17 mouse cellular contexts compared by ENCODE assay signal in genomic region chr17:5490351-5490750, GRCm38 (mm10). TPM values are rescaled to one million over a fixed set of nuclear protein-coding genes. Genes with fewer than 3 reads are reported as not detected.
DNase-seq lines count a peak whose midpoint lies in the region; ATAC-seq lines count a peak whose summit lies in the region.
"Had no signal": no experiment of that assay in that cellular context is flagged by ENCODE, and none has a peak within 500 bp of the region (broad histone marks: within the 10 kb centered on the region; RNA-seq: fewer than 3 reads in every experiment).

No protein-coding gene starts in this region.

- H3K27ac ChIP-seq in forebrain, embryonic 15.5 days (replicated peaks), result peak overlapping the region; percentile 99; the same call in 1 of the 2 replicates
- no peak overlapping the region; the same call in 1 of the 2 replicates for H3K27ac ChIP-seq in forebrain, embryonic 16.5 days (ENCODE audit: low read length)
- H3K27ac ChIP-seq in liver, embryonic 11.5 days (ENCODE audit: low read depth, low read length), result no peak overlapping the region
- 0 out of 2 replicates have a peak overlapping the region, but pooled peaks have one; percentile 90 for H3K27ac ChIP-seq in midbrain, embryonic 10.5 days (replicated peaks)
- peak overlapping the region; percentile 93 for H3K27ac ChIP-seq in neural tube, embryonic 15.5 days (replicated peaks)
- H3K27ac ChIP-seq: heart, embryonic 15.5 days; limb, embryonic 12.5 days; lung, embryonic 15.5 days had no signal

- peaks cover 27% of the 10 kb centered on the region for H3K4me1 ChIP-seq in forebrain, embryonic 15.5 days
- H3K4me1 ChIP-seq in forebrain, embryonic 16.5 days (replicated peaks; ENCODE audit: control insufficient read depth, insufficient read depth, low read length), result peaks cover 21% of the 10 kb centered on the region
- H3K4me1 ChIP-seq in liver, embryonic 11.5 days (replicated peaks; ENCODE audit: control insufficient read depth, insufficient read depth, low read length), result peaks cover 9% of the 10 kb centered on the region
- H3K4me1 ChIP-seq in midbrain, embryonic 10.5 days, result peaks cover 28% of the 10 kb centered on the region
- peaks cover 34% of the 10 kb centered on the region for H3K4me1 ChIP-seq in neural tube, embryonic 15.5 days

- no peak for DNase-seq in liver, embryonic 11.5 days (ENCODE audit: low spot score)
- DNase-seq in liver, result no peak
- DNase-seq in midbrain, embryonic 10.5 days (ENCODE audit: low spot score), result no peak
- DNase-seq in lung, postnatal 14 days, result no peak
- DNase-seq: adrenal gland, postnatal 25 days; cerebellum, adult 8-10 months; heart, adult 18-20 months had no signal

- no peaks in the 10 kb centered on the region for H3K27me3 ChIP-seq in forebrain, embryonic 15.5 days
- 0 out of 2 replicates have a peak, but pooled peaks cover 3% of the 10 kb centered on the region for H3K27me3 ChIP-seq in forebrain, embryonic 16.5 days (replicated peaks; ENCODE audit: control insufficient read depth, insufficient read depth, low read length)
- peaks cover 2% of the 10 kb centered on the region; the same call in 1 of the 2 replicates for H3K27me3 ChIP-seq in liver, embryonic 11.5 days (replicated peaks; ENCODE audit: control insufficient read depth, insufficient read depth, low read length)
- H3K27me3 ChIP-seq in midbrain, embryonic 10.5 days (ENCODE audit: low read depth, poor library complexity, severe bottlenecking), result peaks cover 34% of the 10 kb centered on the region
- no peaks in the 10 kb centered on the region for H3K27me3 ChIP-seq in neural tube, embryonic 15.5 days (replicated peaks)

- no peak overlapping the region for H3K4me2 ChIP-seq in forebrain, embryonic 15.5 days (replicated peaks)
- H3K4me2 ChIP-seq in forebrain, embryonic 16.5 days (ENCODE audit: low read length), result no peak overlapping the region; the same call in 1 of the 2 replicates
- H3K4me2 ChIP-seq in liver, embryonic 11.5 days, result peak overlapping the region; percentile 100; the same call in 1 of the 2 replicates
- peak overlapping the region; percentile 77 for H3K4me2 ChIP-seq in neural tube, embryonic 15.5 days

- H3K9me3 ChIP-seq in forebrain, embryonic 15.5 days, result no peaks in the 10 kb centered on the region
- H3K9me3 ChIP-seq in forebrain, embryonic 16.5 days (ENCODE audit: control insufficient read depth, low read length), result no peaks in the 10 kb centered on the region
- 0 out of 2 replicates have a peak, but pooled peaks cover 2% of the 10 kb centered on the region for H3K9me3 ChIP-seq in liver, embryonic 11.5 days (ENCODE audit: control insufficient read depth, low read length)
- H3K9me3 ChIP-seq in midbrain, embryonic 10.5 days (replicated peaks), result no peaks in the 10 kb centered on the region
- no peaks in the 10 kb centered on the region for H3K9me3 ChIP-seq in neural tube, embryonic 15.5 days (replicated peaks)
- H3K9me3 ChIP-seq: embryonic facial prominence, embryonic 12.5 days; forebrain, embryonic 10.5 days; heart, embryonic 15.5 days; kidney, embryonic 15.5 days; limb, embryonic 12.5 days; lung, embryonic 15.5 days had no signal

- H3K36me3 ChIP-seq in forebrain, embryonic 15.5 days, result no peaks in the 10 kb centered on the region
- H3K36me3 ChIP-seq in forebrain, embryonic 16.5 days (ENCODE audit: control insufficient read depth, insufficient read depth), result no peaks in the 10 kb centered on the region
- H3K36me3 ChIP-seq in liver, embryonic 11.5 days (ENCODE audit: control insufficient read depth, insufficient read depth, low read length), result no peaks in the 10 kb centered on the region
- H3K36me3 ChIP-seq in midbrain, embryonic 10.5 days, result no peaks in the 10 kb centered on the region
- no peaks in the 10 kb centered on the region for H3K36me3 ChIP-seq in neural tube, embryonic 15.5 days
- H3K36me3 ChIP-seq: embryonic facial prominence, embryonic 12.5 days; forebrain, embryonic 10.5 days; heart, embryonic 15.5 days; kidney, embryonic 15.5 days; limb, embryonic 12.5 days; lung, embryonic 15.5 days had no signal

- 62% methylated on average over 3 of the region's 3 CpGs for WGBS in forebrain, embryonic 15.5 days
- 58% methylated on average over 3 of the region's 3 CpGs for WGBS in forebrain, embryonic 16.5 days
- 76% methylated on average over 3 of the region's 3 CpGs for WGBS in liver, embryonic 11.5 days
- 69% methylated on average over 3 of the region's 3 CpGs for WGBS in midbrain, embryonic 10.5 days
- 74% methylated on average over 3 of the region's 3 CpGs for WGBS in neural tube, embryonic 15.5 days

- H3K4me3 ChIP-seq in forebrain, embryonic 15.5 days, result no peak overlapping the region
- no peak overlapping the region for H3K4me3 ChIP-seq in forebrain, embryonic 16.5 days (replicated peaks; ENCODE audit: low read length)
- H3K4me3 ChIP-seq in liver, embryonic 11.5 days (ENCODE audit: low read depth, low read length), result no peak overlapping the region
- H3K4me3 ChIP-seq in midbrain, embryonic 10.5 days, result no peak overlapping the region
- no peak overlapping the region for H3K4me3 ChIP-seq in neural tube, embryonic 15.5 days (replicated peaks)

- no peak for ATAC-seq in forebrain, embryonic 15.5 days (replicated peaks)
- ATAC-seq in forebrain, embryonic 16.5 days, result no peak
- no peak for ATAC-seq in liver, embryonic 11.5 days (replicated peaks; ENCODE audit: low FRiP score)
- no peak for ATAC-seq in neural tube, embryonic 15.5 days (ENCODE audit: low FRiP score)
- ATAC-seq in granulocyte monocyte progenitor cell, adult 5-6 weeks (replicated peaks; ENCODE audit: poor library complexity, severe bottlenecking), result no peak

- no peak overlapping the region for H3K9ac ChIP-seq in forebrain, embryonic 15.5 days (replicated peaks)
- H3K9ac ChIP-seq in forebrain, embryonic 16.5 days (replicated peaks; ENCODE audit: low read depth, low read length), result no peak overlapping the region
- H3K9ac ChIP-seq in liver, embryonic 11.5 days (ENCODE audit: low read depth, low read length), result peak overlapping the region; percentile 68; the same call in 1 of the 2 replicates
- no peak overlapping the region for H3K9ac ChIP-seq in neural tube, embryonic 15.5 days (replicated peaks)
- H3K9ac ChIP-seq: heart, embryonic 15.5 days; lung, embryonic 15.5 days had no signal

RNA-seq across cellular contexts. Expression of gene Zdhhc14, which starts 2.0 kb away (rescaled TPM):
- 8.3 and 9.4 TPM in 2 replicates for polyA plus RNA-seq in forebrain, embryonic 15.5 days (2015; fragmentation: Nextera tagmentation; extraction: Ambion mirVana)
- polyA plus RNA-seq in forebrain, embryonic 16.5 days (2015; fragmentation: Nextera tagmentation; extraction: Ambion mirVana), result 6.6 and 8.1 TPM in 2 replicates
- 6.2 and 7.5 TPM in 2 replicates for polyA plus RNA-seq in liver, embryonic 11.5 days (2014; fragmentation: Nextera tagmentation; extraction: Ambion mirVana)
- 0.99 and 1.5 TPM in 2 replicates for polyA plus RNA-seq in midbrain, embryonic 10.5 days (2016; fragmentation: Nextera tagmentation; extraction: Ambion mirVana)
- 11.3 and 13.4 TPM in 2 replicates for polyA plus RNA-seq in neural tube, embryonic 15.5 days (2015; fragmentation: Nextera tagmentation; extraction: Ambion mirVana)
- total RNA-seq in granulocyte monocyte progenitor cell, adult 5-6 weeks (2014; fragmentation: Nextera tagmentation), result 3.4 and 3.7 TPM in 2 replicates
- 0.69 and 1.4 TPM in 2 replicates for total RNA-seq in granulocyte monocyte progenitor cell, adult 5-6 weeks (2017)

RNA-seq across cellular contexts. Expression of gene Tmem242, which starts 50.3 kb away (rescaled TPM):
- polyA plus RNA-seq in forebrain, embryonic 15.5 days (2015; fragmentation: Nextera tagmentation; extraction: Ambion mirVana), result 98.6 and 98.9 TPM in 2 replicates
- 93.1 and 97.6 TPM in 2 replicates for polyA plus RNA-seq in forebrain, embryonic 16.5 days (2015; fragmentation: Nextera tagmentation; extraction: Ambion mirVana)
- 96.1 and 100 TPM in 2 replicates for polyA plus RNA-seq in liver, embryonic 11.5 days (2014; fragmentation: Nextera tagmentation; extraction: Ambion mirVana)
- polyA plus RNA-seq in midbrain, embryonic 10.5 days (2016; fragmentation: Nextera tagmentation; extraction: Ambion mirVana), result 133 and 136 TPM in 2 replicates
- polyA plus RNA-seq in neural tube, embryonic 15.5 days (2015; fragmentation: Nextera tagmentation; extraction: Ambion mirVana), result 112 and 114 TPM in 2 replicates
- total RNA-seq in granulocyte monocyte progenitor cell, adult 5-6 weeks (2014; fragmentation: Nextera tagmentation), result 52.6 and 66.6 TPM in 2 replicates
- total RNA-seq in granulocyte monocyte progenitor cell, adult 5-6 weeks (2017), result 48.4 and 54.3 TPM in 2 replicates

Comparison
In these comparisons a context has a peak if more than half of its experiments do, and no peak if none do; other contexts are left out.
1. H3K27ac ChIP-seq: peak in forebrain, embryonic 15.5 days (single experiment), midbrain, embryonic 10.5 days (single experiment) and neural tube, embryonic 15.5 days (single experiment); none in forebrain, embryonic 16.5 days (single experiment) and liver, embryonic 11.5 days (single experiment).
2. H3K4me2 ChIP-seq: peak in liver, embryonic 11.5 days (single experiment) and neural tube, embryonic 15.5 days (single experiment); none in forebrain, embryonic 15.5 days (single experiment) and forebrain, embryonic 16.5 days (single experiment).